Mouse (Mus musculus) heart, adult 9 months (tissue): ENCODE measurements around the gene Vsir.
A peak's percentile ranks its signal among the peaks of the same experiment; 100 is the strongest.

Experiments used
- DNase-seq, 2 experiments: peaks; one replicate each; pipeline ENCODE4 v3.0.0; 2022; ENCODE audit warnings: low spot score in 2 of 2

Vsir gene

GRCm38 (mm10) chr10:60381142-60381925 lies 34.7 kb downstream of the Vsir start:
- DNase-seq: no peak

GRCm38 (mm10) chr10:60388332-60388731 lies 41.7 kb downstream of the Vsir start:
- DNase-seq: no peak

DNA sequence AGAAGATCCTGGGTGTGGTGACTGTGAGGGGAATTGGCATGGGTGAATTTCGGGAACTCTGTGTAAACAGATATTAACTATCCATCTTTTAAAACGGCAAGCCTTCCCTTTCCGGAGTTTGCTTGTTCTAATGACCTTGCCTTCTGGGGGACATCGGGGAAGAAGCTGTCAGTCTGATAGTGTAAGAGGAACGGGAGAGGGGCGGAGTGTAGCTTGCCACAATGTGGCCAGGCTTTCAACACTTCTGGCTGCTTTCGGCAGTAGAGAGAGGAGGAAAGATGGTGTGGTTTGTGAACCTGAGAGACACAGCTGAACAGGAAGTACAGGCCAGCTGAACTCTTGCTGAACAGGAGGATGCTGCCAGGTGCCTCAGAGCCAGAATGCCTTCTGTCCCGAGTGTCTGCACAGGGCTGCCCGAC lies 42.8 kb downstream of the Vsir start:
- peak in 1 of 2 experiments; percentile 32 for DNase-seq

- DNase-seq: no peak
Observed at GRCm38 (mm10) chr10:60390177-60390903, 43.7 kb downstream of the Vsir start.

DNA sequence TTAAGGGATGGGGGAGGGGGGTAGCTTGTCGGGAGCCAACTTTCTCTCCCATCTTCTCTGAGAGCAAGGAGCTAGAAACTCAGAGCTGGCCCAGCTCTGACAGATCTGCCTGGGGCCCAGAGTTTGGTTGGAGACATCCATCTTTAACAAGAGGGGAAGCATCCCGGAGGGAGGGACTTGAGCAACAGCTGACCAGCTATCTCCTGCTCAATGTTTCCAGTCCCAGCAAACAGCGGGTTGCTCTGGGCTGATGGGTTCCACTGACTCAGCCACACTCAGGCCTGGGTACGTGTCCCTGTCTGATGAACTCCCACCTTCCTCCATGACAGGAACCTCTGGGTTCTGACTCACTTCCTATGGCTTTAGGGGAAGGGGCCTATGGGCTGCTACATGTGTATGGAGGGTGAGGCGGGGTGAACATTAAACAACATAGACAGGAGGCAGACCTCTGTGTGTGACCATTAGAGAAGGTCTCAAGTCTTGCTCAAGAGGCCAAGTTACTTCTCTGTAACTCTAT lies 44.3 kb downstream of the Vsir start:
- no peak for DNase-seq

DNA sequence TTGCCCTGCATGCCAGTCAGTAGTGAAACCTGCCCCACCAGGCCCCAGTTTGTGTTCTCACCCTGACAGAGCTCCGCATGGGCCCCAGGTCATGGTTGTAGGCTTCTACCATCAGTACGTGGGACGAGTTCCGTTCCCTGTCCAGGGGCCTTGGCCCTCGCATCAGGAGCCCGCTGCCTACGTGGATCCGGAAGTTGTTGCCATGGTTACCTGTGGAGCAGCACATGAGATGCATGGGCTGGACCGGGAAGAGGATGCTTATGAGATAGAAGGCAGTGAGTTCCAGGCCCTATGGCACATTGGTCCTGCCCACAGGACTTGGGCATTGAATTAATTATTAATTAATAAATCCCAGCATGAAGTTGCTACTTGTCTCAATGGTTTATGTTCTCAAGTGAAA lies 45.0 kb downstream of the Vsir start:
- DNase-seq: no peak

DNA sequence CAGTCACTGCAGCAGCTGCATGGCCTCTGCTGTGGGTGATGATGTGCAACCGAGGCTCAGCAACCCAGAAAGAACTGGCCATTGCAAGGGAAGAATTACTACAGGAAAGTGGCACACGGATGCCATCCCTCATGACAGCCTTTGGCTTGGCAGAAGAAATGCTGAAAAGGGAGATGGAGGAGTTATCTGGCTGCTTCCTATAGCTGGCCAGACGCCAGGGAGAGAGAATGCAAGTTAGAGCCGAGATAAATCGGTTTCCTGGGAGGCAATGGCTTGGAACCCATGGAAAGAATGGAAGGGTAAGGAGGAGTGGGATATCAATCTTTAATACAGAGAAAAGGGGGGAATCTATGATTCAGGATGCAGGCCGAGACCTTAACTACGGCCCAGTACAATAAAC lies 48.3 kb downstream of the Vsir start:
- no peak for DNase-seq

- DNase-seq: no peak
Observed at GRCm38 (mm10) chr10:60395605-60396004, 49.0 kb downstream of the Vsir start.

DNA sequence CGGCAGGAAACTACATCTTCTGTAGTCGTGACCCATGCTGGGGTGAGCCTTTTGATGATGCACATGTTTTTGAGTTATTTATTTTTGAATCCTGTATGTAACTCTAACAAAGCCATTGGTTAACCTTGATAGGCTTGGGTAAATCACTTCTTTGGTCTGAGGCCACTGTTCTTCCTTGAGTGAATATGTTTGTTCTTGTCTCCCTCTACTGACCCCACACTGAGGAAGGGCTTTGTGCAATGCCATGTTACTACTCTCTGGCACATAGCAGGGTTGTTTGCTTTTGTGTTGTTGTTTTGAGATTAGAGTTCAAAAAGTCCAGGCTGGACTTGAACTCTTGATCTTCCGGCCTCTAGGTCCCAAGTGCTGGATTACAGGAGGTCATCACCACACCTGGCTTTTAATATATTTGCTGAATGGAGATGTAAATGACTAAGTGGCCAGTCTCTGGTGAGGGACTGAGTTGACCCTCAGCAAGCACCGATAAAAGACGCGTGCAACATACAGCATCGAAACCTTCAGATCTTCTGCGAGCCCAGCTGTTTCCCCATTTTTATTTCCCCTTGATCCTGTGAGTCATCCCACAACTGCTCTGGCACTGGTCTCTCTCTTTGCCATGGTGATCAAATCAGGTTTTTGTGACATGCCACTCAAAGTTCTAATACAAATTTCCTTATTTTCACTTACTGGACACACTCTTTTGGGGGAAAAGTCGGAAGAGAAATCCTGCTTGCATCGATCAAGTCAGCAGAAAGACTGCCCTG lies 51.6 kb downstream of the Vsir start:
- peak in 1 of 2 experiments; percentile 44 for DNase-seq

DNA sequence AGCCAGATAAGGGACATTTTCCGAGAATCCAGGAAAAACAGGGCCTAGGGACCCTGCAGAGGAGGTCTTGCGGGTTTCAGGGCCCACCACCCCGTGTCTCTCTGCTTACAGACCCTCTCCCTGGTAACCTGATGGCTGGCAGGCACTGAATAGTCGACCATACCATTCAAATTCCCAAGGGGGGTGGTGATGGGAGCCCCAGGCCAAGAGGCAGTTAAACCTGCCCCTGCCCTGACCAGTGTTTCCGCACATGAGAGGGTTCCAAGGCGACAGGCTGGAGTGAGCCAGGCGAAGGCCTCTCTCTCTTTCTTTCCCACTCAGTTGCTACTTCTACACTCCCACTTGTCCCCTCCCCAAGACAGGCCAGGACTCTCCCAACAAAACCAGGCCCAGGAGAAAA lies 52.8 kb downstream of the Vsir start, which contains the start of gene Gm17455:
Gm17455 (plus strand) TSS at position 278 of the 400 bp plus-strand sequence.
- no peak for DNase-seq

GRCm38 (mm10) chr10:60400507-60401295 lies 54.0 kb downstream of the Vsir start:
- no peak for DNase-seq

GRCm38 (mm10) chr10:60405460-60406177 lies 59.0 kb downstream of the Vsir start:
- DNase-seq: peak; percentile 25 to 28

- DNase-seq: peak in 1 of 2 experiments; percentile 55
Observed at GRCm38 (mm10) chr10:60407831-60408230, 61.2 kb downstream of the Vsir start.

- DNase-seq: no peak
Observed at GRCm38 (mm10) chr10:60411794-60412193, 65.1 kb downstream of the Vsir start.

GRCm38 (mm10) chr10:60413756-60414155 lies 67.1 kb downstream of the Vsir start:
- DNase-seq: no peak

DNA sequence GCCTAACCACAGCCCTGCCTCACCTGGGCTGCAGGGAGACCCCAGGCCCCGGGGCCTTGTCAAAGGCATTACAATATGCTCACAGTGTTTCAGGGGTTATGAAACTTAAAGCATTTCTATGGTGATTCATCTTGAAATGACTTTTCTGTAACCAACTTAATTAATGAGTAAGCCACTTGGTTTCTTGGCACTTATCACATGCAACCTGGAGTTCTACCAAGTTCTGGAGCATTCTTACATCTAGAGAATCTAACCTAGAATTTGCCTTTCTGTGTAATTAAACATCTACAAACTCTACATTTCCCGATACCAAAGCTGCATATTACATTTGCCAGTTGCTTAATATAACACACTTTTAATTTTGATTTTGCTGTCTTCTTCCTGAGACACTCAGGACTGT lies 70.4 kb downstream of the Vsir start:
- no peak for DNase-seq

DNA sequence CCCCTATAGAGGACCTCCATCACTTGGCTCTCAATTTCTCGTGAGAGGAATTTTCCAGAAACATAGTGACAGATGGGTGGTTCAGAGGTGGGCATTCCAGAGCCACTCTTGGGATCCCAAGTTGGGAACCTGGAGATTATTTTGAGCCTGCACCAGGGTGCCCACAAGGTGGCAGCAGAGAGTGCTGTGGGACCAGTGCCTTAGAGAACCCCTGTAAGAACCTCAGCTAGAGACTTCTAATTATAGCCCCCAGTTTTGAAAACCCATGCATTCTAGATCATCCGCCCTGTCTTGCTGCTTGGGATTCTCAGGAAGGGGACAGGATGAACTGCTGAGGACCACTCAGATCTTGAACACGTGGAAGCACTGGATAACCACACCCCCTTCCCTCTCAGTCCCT lies 71.5 kb downstream of the Vsir start:
- DNase-seq: peak in 1 of 2 experiments; percentile 43

DNA sequence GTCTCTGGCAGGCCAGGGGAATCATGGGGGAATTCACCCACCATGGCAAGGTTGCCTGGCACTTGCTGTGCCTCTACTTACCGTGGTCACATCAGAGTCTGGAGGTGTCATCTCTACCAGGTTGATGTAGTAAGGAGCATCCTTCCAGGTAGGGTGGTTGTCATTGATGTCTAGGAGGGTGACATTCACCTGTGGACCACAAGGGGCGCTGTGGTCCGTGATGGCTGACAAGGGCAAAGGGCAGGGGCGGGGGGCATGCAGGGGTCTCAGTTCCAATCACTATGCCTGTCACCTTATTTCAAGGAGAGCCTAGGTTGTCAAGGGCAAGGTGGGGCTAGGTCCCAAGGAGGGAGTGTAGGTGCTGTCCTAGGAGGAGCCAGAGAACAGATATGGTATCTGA lies 73.0 kb downstream of the Vsir start:
- DNase-seq: no peak
